Mouse (Mus musculus) right cerebral cortex, postnatal 4 days (tissue): ENCODE results near the gene Tarbp1.
"Not testable (repeated sequence)": the region's sequence is repeated elsewhere in the genome, so short reads cannot be mapped to it uniquely, and the experiment has no call there.

Experiments used
- DNase-seq: peaks from one replicate; pipeline ENCODE4 v3.0.0-alpha.2; 2022

Tarbp1 gene

GRCm38 (mm10) chr8:126494160-126495110 lies 19.6 kb upstream of the Tarbp1 start:
- DNase-seq = no peak

DNA sequence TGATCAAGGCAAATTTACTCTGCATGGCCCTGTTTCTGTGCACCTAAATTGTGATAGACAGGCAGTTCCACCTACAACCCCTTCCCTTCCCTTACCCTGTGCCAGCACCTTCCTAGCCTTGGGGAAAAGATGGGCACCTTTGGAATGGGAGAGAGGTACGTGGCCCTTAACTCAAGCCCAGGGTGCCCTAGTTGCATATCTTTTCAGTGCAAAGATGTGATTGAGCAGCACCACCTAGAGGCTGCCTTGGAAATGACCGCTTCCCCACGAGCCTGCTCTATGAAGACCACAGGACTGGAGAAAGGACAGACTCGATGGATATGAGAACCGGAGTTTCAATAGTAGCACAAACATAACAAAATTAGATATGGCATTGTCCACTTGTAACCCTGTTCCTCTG lies 8.1 kb upstream of the Tarbp1 start:
- DNase-seq = peak; percentile 81

GRCm38 (mm10) chr8:126482348-126482720 lies 7.5 kb upstream of the Tarbp1 start:
- no peak for DNase-seq

- peak; percentile 74 for DNase-seq
Observed at GRCm38 (mm10) chr8:126481494-126482347, 6.9 kb upstream of the Tarbp1 start.

GRCm38 (mm10) chr8:126480366-126480765 lies 5.5 kb upstream of the Tarbp1 start:
- no peak for DNase-seq

- no peak for DNase-seq
Observed at GRCm38 (mm10) chr8:126478714-126479113, 3.8 kb upstream of the Tarbp1 start.

- DNase-seq = not testable (repeated sequence)
Observed at GRCm38 (mm10) chr8:126476151-126476855, 1.4 kb upstream of the Tarbp1 start.

- not testable (repeated sequence) for DNase-seq
Observed at GRCm38 (mm10) chr8:126475738-126476137, 873 bp upstream of the Tarbp1 start.

DNA sequence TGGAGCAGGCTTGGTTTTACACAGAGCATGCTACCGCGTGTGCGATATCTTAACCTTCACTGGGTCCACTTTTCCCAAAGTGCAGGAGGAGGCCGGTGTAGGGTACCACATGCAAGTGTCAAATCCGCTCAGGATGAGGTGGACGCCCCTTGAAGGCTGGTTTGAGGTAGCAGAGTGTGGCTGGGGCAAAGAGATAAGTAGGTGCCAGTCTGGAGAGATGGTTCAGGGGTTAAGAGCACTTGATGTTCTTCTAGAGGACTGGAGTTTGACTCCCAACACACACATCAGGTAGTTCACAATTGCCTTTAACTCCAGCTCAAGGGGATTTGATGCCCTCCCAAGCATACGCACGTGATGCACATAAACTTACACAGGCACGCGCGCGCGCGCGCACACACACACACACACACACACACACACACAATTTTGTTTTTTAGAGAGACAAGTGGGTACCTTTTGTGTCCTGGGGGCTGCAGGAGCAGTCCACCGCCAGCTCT lies 1.0 kb downstream of the Tarbp1 start:
- DNase-seq = no peak

GRCm38 (mm10) chr8:126464071-126464470 lies 10.8 kb downstream of the Tarbp1 start:
- no peak for DNase-seq

GRCm38 (mm10) chr8:126461735-126462134 lies 13.1 kb downstream of the Tarbp1 start:
- no peak for DNase-seq

DNA sequence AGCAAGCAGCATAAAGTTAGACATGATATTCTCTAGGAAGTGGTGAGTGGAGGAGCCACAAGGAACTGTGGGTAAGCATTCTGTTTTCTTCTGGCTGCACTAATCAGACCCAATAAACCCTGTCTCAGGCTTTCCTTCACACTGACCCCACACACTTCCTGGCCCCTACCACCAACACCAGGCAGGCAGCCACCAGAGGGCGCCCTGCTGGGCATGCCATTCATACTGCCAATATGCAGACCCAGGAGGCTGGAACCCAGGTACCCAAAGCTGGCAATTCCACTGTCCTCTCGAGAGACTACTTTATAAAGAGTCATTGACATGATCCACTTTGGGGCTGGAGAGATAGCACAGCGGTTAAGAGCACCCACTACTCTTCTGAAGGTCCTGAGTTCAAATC lies 14.6 kb downstream of the Tarbp1 start:
- peak; percentile 55 for DNase-seq

GRCm38 (mm10) chr8:126455383-126455782 lies 19.5 kb downstream of the Tarbp1 start:
- no peak for DNase-seq

GRCm38 (mm10) chr8:126451158-126451557 lies 23.7 kb downstream of the Tarbp1 start:
- DNase-seq = no peak

GRCm38 (mm10) chr8:126438937-126439336 lies 35.9 kb downstream of the Tarbp1 start:
- no peak for DNase-seq

DNA sequence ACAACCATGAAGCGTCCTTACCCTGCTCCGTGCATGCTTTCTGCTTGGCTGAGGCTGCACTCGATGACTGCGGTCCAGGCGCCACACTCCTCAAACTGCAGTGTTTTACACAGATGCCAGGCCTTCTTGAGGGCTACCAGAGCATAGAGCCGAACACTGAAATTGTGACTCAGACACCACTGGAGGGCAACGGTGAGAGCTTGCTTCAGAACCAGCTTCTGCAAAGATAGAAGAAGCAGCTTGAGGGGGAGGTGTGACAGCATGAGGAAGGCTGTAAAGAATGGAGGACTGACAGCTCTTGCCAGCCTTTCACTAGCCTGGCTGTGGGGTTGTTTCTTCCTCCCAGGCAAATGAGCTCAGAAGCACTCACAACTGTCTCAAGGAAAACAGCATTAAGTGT lies 41.0 kb downstream of the Tarbp1 start:
- peak; percentile 19 for DNase-seq

GRCm38 (mm10) chr8:126429635-126430034 lies 45.2 kb downstream of the Tarbp1 start:
- DNase-seq = no peak

DNA sequence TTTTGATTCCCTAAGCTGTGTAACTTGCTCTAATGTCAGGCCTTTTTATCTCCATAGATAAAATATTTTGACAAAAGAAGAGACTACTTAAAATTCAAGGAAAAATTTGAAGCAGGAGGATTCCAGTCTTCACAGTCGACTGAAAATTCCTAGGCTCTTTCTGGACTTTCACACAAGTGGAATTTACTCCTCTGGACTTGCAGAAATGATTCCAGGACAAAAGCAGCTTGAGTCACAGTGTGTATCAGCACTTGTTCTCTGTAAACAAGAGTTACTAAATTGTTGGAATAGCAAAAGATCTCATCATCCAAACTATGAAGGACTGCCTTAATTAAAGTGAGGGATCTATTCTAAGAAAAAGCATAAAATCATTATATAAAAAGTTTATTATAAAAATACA lies 49.9 kb downstream of the Tarbp1 start:
- DNase-seq = no peak

- no peak for DNase-seq
Observed at GRCm38 (mm10) chr8:126424163-126424562, 50.7 kb downstream of the Tarbp1 start.

DNA sequence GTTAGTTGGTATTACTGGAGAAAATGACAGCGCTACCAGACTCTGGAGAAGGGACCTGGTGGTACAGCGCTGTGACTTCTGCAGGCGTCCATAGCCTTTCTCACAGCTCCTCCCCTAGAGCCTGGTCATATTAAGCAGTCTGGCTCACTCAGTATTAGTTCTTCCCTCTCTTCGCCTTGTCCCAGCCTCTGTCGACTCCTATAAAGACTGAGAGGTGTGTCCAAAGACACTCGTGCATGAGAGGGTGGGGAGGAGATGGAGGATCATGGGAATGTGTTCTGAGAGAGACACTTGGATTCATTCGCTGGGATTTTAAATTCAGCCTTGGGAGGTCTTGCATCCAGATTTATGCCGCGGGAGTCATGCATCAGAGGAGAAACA lies 52.0 kb downstream of the Tarbp1 start:
- peak; percentile 11 for DNase-seq

GRCm38 (mm10) chr8:126422174-126422919 lies 52.5 kb downstream of the Tarbp1 start, which contains the start of gene Coa6:
Gene Coa6 (plus strand): TSS chr8:126422515.
- peak; percentile 96 for DNase-seq

DNA sequence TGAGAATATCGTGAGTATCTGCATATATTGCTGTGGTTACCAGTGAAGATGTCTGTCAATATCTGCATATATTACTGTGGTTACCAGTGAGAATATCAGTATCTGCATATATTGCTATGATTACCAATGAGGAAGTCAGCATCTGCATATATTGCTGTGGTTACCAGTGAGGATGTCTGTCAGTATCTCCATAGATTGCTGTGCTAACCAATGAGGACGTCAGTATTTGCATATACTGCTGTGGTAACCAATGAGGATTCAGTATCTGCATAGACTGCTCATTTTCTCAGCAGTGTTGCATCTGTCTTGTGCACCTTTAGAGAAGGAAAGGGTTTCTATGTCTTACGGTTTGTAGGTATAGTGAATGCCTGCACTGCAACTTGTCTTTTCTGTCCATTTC lies 54.0 kb downstream of the Tarbp1 start:
- DNase-seq = no peak
